Mouse (Mus musculus) adrenal gland, postnatal 25 days (tissue): ENCODE data around the gene Zfp955a. TPM values are rescaled to one million over a fixed set of nuclear protein-coding genes. Genes with fewer than 3 reads are reported as not detected.
"Not testable (repeated sequence)": the region's sequence is repeated elsewhere in the genome, so short reads cannot be mapped to it uniquely, and the experiment has no call there.

Experiments used
- DNase-seq: peaks from one replicate; pipeline ENCODE4 v3.0.0; 2021; ENCODE audit warnings: mixed read lengths
- long read RNA-seq: library from polyadenylated mRNA; stranded (forward); transcript quantifications from one replicate; pipeline ENCODE4 v2.0.0, GENCODE M21; 2021
- total RNA-seq: library from RNA; stranded (reverse); gene quantifications from 2 replicates; pipeline ENCODE4 v1.2.3, GENCODE M21; 2021

The Zfp955a gene
- 12.0 and 12.1 TPM in 2 replicates for total RNA-seq
- long read RNA-seq, partial matches to known transcripts, result 0 of 2 reads
- long read RNA-seq, other reads (novel, unspliced or antisense), result 0 of 2 reads

DNA sequence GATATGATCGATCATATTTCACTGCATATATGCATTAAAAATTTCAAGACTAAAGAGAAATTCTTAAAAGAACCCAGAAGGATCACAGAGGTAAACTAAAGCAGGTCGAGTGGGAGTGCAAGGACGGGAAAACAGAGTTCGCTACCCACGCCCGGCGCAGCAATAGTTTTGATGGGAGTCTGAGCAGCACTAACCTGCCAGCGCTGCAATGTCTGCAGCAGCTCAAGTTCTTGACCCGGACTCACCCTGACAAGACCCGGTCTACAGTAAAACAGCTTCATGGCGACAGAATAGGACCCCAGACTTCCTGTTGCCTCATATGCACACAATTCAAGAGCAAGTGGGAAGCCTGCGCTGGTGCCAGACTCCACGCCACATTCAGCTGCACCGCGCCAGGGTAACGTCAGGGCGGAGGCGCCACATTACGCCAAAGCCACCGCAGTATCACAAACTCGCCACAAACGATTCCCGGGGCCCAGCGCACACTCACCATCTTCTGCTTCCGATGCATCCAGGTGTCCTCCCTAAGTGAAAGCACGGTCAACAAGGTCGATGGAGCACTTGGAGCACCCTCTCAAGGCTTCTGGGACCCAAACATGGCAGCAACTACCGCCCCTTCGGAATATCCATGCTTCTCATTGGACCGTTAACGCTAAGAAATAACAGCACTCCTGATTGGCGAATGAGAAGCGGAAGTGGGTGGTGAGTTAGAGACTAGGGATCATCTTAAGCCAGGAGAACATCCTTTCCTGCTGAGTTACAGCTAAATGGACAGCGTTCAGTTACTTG is at the start of gene Zfp955a:
Zfp955a (minus strand) TSS at position 616 of the 789 bp plus-strand sequence.
- not testable (repeated sequence) for DNase-seq

DNA sequence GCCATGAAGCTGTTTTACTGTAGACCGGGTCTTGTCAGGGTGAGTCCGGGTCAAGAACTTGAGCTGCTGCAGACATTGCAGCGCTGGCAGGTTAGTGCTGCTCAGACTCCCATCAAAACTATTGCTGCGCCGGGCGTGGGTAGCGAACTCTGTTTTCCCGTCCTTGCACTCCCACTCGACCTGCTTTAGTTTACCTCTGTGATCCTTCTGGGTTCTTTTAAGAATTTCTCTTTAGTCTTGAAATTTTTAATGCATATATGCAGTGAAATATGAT is 34.9 kb upstream of the Zfp955a start:
- DNase-seq, result not testable (repeated sequence)

DNA sequence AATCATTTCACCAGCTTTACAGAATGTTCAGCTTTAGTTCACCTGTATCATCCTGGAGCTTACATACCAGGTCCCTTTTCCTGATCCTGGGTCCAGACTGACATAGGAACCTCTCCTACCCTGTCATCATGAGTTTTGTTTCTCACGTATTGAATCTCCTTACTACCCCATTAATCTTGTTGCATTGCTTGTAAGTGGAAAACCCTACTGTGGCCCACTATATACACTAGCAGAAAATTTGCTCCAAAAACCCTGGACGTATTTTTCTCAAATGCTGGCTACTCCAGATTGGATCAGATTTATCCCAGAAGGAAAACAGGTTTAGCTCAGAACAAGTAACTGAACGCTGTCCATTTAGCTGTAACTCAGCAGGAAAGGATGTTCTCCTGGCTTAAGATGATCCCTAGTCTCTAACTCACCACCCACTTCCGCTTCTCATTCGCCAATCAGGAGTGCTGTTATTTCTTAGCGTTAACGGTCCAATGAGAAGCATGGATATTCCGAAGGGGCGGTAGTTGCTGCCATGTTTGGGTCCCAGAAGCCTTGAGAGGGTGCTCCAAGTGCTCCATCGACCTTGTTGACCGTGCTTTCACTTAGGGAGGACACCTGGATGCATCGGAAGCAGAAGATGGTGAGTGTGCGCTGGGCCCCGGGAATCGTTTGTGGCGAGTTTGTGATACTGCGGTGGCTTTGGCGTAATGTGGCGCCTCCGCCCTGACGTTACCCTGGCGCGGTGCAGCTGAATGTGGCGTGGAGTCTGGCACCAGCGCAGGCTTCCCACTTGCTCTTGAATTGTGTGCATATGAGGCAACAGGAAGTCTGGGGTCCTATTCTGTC is 34.3 kb upstream of the Zfp955a start, which contains the start of gene Zfp955b:
Zfp955b (plus strand) TSS at position 506 of the 837 bp plus-strand sequence.
- DNase-seq, result not testable (repeated sequence)

DNA sequence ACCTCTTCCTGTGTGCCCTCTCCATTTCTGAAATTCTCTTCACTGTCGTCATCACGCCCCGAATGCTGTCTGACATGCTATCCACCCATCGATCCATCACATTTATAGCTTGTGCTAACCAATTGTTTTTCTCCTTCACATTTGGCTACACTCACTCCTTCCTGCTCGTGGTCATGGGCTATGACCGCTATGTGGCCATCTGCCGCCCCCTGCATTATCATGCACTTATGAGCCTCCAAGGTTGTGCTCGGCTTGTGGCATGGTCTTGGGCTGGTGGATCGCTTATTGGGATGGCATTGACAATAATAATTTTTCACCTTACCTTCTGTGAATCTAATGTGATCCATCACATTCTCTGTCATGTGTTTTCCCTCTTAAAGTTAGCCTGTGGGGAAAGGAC is 14.0 kb upstream of the Zfp955a start:
- no peak for DNase-seq

DNA sequence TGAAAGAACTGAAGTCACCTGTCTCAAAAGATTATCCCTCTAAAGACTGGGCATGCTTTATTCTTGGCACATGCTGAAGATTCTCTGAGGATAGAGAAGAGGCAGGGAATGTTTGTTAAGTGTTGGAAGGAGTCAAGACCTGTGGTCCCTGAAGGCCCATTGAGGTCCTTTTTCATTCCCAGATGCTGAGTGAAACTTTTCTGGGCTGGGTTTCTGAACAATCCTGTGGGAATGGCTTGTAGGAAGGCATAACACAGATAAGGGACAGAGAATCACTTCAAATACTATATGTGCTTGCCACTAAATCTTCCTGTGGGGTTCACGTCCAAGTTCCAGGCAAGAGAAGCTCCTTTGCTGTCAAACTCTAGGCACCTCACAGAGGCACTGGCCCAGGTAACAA is 9.4 kb upstream of the Zfp955a start, which contains the start of gene Olfr63:
Olfr63 (plus strand) TSS at position 301 of the 400 bp plus-strand sequence.
- no peak for DNase-seq

DNA sequence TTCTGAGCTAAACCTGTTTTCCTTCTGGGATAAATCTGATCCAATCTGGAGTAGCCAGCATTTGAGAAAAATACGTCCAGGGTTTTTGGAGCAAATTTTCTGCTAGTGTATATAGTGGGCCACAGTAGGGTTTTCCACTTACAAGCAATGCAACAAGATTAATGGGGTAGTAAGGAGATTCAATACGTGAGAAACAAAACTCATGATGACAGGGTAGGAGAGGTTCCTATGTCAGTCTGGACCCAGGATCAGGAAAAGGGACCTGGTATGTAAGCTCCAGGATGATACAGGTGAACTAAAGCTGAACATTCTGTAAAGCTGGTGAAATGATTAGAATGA is 343 bp upstream of the Zfp955a start:
- DNase-seq, result not testable (repeated sequence)

DNA sequence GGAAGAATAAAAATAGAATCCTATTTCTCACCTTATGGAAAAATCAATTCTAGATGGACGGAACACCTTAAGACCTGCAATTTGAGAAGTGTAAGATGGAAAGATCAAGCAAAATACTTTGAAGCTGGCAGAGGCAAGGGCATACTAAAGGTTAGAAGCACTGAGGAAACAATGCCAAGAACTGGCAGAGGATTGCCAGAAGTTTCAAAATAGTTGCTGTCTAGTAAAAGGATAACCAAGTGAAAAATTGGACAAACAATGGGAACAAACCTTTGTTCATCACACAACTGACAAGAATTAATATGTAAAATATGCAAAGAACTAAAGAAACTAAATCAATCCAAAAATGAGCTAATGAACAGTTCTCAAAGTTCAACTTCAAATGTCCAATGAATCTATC is 18.3 kb downstream of the Zfp955a start:
- not testable (repeated sequence) for DNase-seq

DNA sequence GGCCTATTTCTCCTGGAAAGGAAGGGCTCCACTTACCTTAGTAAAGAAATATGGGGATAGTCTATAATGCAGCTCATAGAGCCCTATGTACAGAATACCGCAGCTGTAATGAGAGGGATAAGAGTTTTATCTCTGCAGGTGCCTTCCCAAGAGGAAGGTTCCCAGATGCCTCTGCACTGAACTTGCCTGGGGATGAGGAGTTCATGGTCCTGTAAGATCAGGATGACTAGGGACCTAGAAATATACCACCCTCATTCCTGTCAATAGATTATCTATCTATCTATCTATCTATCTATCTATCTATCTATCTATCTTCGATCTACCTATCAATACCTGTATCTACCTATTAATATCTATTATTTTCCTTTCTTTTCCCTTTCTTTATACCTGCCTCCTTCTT is 33.4 kb downstream of the Zfp955a start, which contains the start of gene Olfr1564:
Olfr1564 (minus strand) TSS at position 101 of the 400 bp plus-strand sequence.
- no peak for DNase-seq

DNA sequence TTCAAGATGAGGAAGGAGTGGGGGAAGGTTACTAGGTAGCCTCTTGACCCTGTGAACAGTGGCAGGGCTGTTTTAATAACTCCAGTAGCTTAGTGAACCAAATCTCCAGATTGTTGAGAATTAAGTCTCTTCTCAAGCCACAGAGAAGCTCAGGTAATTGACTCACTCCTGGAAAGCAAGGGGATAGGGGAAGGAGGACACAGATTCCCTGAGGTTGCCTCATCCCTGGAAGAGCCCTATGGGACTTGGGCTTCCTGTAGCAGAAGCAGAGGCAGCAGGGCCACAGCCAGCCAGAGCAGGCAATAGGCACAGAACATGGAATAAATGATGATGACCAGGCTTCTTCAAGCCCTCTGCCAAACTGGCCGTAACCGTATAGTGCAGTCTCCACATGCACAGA is 63.9 kb downstream of the Zfp955a start, which contains the start of gene Olfr239:
Olfr239 (plus strand) TSS at position 301 of the 400 bp plus-strand sequence.
- DNase-seq, result not testable (repeated sequence)

Other genes with a start within 250 kb of the Zfp955a start
- 6.0 and 11.8 TPM in 2 replicates for gene Zfp763, start 221.7 kb downstream of the Zfp955a start, total RNA-seq
- not detected in 2 replicates for gene 4921501E09Rik, start 187.1 kb downstream of the Zfp955a start, total RNA-seq
- gene Zfp563, start 165.8 kb downstream of the Zfp955a start, total RNA-seq, result 12.0 and 12.6 TPM in 2 replicates
- not detected in 2 replicates for gene Morc2b, start 115.5 kb downstream of the Zfp955a start, total RNA-seq
- gene Olfr55, start 86.7 kb downstream of the Zfp955a start, total RNA-seq, result not detected in 2 replicates
- gene Olfr239, start 63.8 kb downstream of the Zfp955a start, total RNA-seq, result not detected in 2 replicates
- 0.18 TPM in 1 of 2 replicates, not detected in the other for gene Olfr1564, start 33.5 kb downstream of the Zfp955a start, total RNA-seq
- not detected in 2 replicates for gene Olfr63, start 9.5 kb upstream of the Zfp955a start, total RNA-seq
- gene Zfp955b, start 34.4 kb upstream of the Zfp955a start, total RNA-seq, result 16.9 and 17.9 TPM in 2 replicates
- gene Zfp81, start 103.7 kb upstream of the Zfp955a start, total RNA-seq, result 8.2 and 11.7 TPM in 2 replicates
- 9.0 and 9.4 TPM in 2 replicates for gene Zfp101, start 139.5 kb upstream of the Zfp955a start, total RNA-seq
- gene Actl9, start 177.8 kb upstream of the Zfp955a start, total RNA-seq, result not detected in 2 replicates